Mouse (Mus musculus) C2C12 (cell line): ENCODE data around the gene Naa50.

Experiments used
- CEBPB ChIP-seq: IDR thresholded peaks from one replicate; pipeline ENCODE4 v1.6.1; 2011; ENCODE audit warnings: low read depth, mild to moderate bottlenecking, control low read depth, moderate library complexity
- CTCF ChIP-seq: IDR thresholded peaks from one replicate; pipeline ENCODE4 v1.5.1; 2011; ENCODE audit not compliant: control insufficient read depth, insufficient read depth, insufficient read length
- FOSL1 ChIP-seq: IDR thresholded peaks from one replicate; pipeline ENCODE4 v1.8.0; 2011; ENCODE audit warnings: mild to moderate bottlenecking, low read length; ENCODE audit not compliant: poor library complexity, insufficient read depth, severe bottlenecking
- MAX ChIP-seq: IDR thresholded peaks from one replicate; pipeline ENCODE4 v1.6.1; 2011; ENCODE audit warnings: mild to moderate bottlenecking, control low read depth
- MYOD1 ChIP-seq: IDR thresholded peaks from one replicate; pipeline ENCODE4 v1.6.1; 2011; ENCODE audit warnings: low read depth; ENCODE audit not compliant: control insufficient read depth, insufficient read length
- MYOG ChIP-seq: IDR thresholded peaks from one replicate; pipeline ENCODE4 v1.6.1; 2011; ENCODE audit not compliant: control insufficient read depth, insufficient read length; ENCODE audit errors: extremely low read depth
- USF1 ChIP-seq: IDR thresholded peaks from one replicate; pipeline ENCODE4 v1.6.1; 2011; ENCODE audit warnings: low read depth, mild to moderate bottlenecking, control low read depth, moderate library complexity

DNA sequence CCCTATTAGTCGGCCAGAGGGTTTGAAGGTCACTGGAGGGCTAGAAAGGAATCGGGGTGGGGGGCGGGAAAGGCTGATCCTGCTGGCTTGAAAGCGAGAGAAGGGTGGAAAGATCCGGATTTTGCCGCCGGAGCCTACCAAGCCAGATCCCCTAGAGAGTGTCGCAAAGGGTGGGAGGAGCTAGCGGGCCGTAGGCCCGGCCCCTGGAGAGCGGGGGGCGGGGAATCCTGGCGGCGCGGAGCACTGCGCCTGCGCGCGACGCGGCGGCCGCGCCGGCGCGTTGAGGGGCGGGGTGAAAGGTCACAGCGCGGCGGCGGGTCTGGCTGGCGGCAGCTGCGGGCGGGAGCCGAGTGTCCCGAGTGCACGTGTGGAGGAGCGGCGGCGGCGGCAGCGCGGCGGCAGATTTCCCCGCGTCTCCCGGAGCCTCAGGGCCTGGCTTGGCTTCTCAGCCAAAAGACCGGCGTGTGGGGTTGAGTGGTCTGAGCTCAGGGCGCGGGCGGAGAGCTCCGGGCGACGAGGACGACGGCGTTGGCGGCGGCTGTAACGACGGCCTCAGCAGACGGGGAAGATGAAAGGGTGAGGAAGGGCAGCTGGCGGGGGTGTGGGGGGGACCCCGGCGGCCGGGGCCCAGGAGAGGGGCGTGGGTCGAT is at the start of gene Naa50, which contains the start of gene Atp6v1a:
- TF ChIP-seq CTCF, result no peak
- TF ChIP-seq MAX, result no peak
- no peak for TF ChIP-seq USF1
- TF ChIP-seq CEBPB, result peak; percentile 29
- no peak for TF ChIP-seq MYOG
- no peak for TF ChIP-seq FOSL1
- TF ChIP-seq MYOD1, result no peak
